Mouse (Mus musculus): ENCODE data around the gene Zfp541. TPM values are rescaled to one million over a fixed set of nuclear protein-coding genes. Genes with fewer than 3 reads are reported as not detected.
A peak's percentile ranks its signal among the peaks of the same experiment; 100 is the strongest.

Zfp541 gene
- polyA plus RNA-seq, 1 experiment = 0.18 TPM

DNA sequence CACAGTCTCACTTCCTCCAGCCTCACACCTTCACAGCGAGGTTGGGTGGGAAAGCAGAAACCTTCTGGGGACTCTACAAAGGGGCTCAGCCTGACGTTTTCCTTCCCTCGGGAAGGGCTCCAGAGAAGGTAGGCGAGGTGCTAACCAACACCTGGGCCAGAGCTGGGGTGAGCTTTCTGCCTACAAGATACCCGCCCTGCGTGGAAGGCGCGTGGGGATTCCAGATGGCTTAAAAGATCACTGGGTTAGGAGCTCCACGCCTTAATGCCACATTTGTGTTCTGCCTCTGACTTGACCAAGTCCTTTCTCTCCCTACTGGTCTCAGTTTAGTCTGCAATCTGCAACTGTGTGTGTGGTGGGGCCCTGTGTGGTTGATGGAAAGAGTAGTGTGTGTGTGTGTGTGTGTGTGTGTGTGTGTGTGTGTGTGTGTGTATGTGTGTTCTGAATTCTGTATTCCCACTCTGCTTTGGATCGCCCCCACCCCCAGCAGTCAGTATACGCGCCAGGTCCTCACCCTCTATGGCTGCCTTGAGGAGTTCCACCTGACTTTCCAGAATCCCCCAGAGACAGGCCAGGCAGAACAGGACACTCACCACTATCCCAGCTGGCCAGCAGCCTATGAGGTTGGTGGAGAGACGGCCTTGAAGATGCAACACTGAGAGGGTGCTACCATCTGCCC, 69.5 kb downstream of the Zfp541 start:
- DNase-seq (ENCODE audit: low read depth) = peak; percentile 24
- TF ChIP-seq POLR2A (IDR thresholded peaks at IDR 0.05; ENCODE audit: borderline replicate concordance, extremely low read depth, insufficient read depth, insufficient read length, poor library complexity, severe bottlenecking) (no peak), CTCF (IDR thresholded peaks at IDR 0.05; ENCODE audit: borderline replicate concordance, extremely low read depth, insufficient read depth, insufficient read length) (no peak)

DNA sequence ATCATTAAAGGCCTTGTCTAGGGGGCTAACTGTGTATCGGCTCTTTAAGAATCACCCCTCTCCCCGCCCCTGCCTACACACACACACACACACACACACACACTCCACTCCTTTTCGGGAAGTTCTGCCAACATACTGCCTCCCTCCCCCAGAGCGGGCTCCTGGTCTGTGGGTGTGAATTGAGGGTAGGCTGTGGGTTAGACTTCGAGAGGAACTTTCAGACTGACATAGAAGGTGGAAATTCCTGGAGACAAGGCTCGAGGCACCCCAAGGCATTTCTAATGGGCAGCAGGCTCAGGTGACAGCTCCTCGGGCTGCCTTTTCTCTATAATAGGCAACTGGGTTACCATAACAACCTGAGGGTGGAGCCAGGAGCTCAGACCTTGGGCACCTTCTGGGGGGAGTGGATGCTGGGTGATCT, 70.6 kb downstream of the Zfp541 start:
- peak; percentile 82 for DNase-seq (ENCODE audit: low read depth)
- TF ChIP-seq POLR2A (IDR thresholded peaks at IDR 0.05; ENCODE audit: borderline replicate concordance, extremely low read depth, insufficient read depth, insufficient read length, poor library complexity, severe bottlenecking) (no peak), CTCF (IDR thresholded peaks at IDR 0.05; ENCODE audit: borderline replicate concordance, extremely low read depth, insufficient read depth, insufficient read length) (no peak)

DNA sequence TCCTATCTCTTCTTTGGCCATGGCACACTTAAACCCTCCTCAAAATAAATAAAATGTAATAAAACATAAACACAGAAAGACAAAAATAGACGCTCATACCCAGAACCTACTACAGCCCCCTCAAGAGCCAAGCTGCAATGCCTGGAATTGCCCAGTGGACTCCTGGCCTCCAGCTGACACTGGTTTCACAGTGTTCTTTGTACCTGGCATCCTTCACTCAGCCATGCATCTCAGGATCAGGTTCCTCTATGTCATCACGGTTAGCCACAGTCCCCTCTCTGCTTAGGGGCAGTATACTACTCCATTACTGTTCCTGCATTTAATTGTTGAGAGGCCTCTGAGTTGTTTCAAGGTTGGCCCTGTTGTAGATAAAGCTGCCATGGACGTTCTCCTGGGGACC, 71.3 kb downstream of the Zfp541 start:
- TF ChIP-seq POLR2A (IDR thresholded peaks at IDR 0.05; ENCODE audit: borderline replicate concordance, extremely low read depth, insufficient read depth, insufficient read length, poor library complexity, severe bottlenecking) (no peak), CTCF (IDR thresholded peaks at IDR 0.05; ENCODE audit: borderline replicate concordance, extremely low read depth, insufficient read depth, insufficient read length) (no peak)
- DNase-seq (ENCODE audit: low read depth) = no peak

DNA sequence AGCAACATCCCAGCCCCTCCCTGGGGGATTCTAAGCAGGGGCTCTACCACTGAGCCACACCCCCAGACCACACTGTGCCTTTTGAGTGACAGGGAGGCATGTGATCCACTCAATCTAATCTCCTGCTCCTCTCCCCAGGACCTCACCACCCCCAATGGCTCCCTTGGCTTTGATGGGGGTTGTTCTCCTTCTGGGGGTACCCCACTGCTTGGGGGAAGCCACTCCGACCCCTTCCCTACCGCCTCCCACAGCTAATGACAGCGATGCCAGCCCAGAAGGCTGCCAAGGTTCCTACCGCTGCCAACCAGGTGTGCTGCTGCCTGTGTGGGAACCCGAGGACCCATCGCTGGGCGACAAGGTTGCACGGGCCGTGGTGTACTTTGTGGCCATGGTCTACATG, 72.1 kb downstream of the Zfp541 start:
- DNase-seq (ENCODE audit: low read depth) = no peak
- TF ChIP-seq POLR2A (IDR thresholded peaks at IDR 0.05; ENCODE audit: borderline replicate concordance, extremely low read depth, insufficient read depth, insufficient read length, poor library complexity, severe bottlenecking) = no peak
- TF ChIP-seq CTCF (IDR thresholded peaks at IDR 0.05; ENCODE audit: borderline replicate concordance, extremely low read depth, insufficient read depth, insufficient read length) = no peak

DNA sequence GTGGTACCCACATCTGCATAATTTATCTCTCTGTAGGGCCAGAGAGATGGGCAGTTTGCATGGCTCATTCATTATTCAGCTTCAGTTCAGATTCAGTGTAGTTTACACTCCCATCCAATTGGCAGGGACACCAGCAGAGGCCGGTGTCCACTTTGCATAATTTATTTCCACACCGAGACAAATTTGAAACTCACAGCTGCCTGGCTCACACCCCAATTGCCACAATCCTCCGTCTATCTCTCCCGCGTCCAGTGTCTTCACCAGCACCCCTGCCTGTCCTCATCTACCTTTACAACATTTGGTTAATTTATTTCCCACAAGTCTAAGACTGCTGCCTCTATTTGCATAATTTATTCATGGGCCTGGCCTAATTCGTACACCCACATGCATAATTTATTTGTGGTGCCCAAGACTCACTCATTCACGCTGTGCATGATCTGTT, 73.4 kb downstream of the Zfp541 start:
- TF ChIP-seq POLR2A (IDR thresholded peaks at IDR 0.05; ENCODE audit: borderline replicate concordance, extremely low read depth, insufficient read depth, insufficient read length, poor library complexity, severe bottlenecking) (no peak), CTCF (IDR thresholded peaks at IDR 0.05; ENCODE audit: borderline replicate concordance, extremely low read depth, insufficient read depth, insufficient read length) (no peak)
- peak; percentile 89 for DNase-seq (ENCODE audit: low read depth)

Other genes starting within 250 kb of the Zfp541 start
- gene Obox6, start 222.1 kb upstream of the Zfp541 start, polyA plus RNA-seq (2012; rRNA removed) = not detected in 2 replicates
- 0.08 and 0.18 TPM in 2 replicates for gene Crx, start 181.8 kb upstream of the Zfp541 start, polyA plus RNA-seq (2012; rRNA removed)
- gene Crxos, start 179.2 kb upstream of the Zfp541 start, polyA plus RNA-seq (2012; rRNA removed) = 0.03 and 0.10 TPM in 2 replicates
- gene Selenow, start 139.4 kb upstream of the Zfp541 start, polyA plus RNA-seq (2012; rRNA removed) = 874 and 948 TPM in 2 replicates
- gene Nop53, start 115.7 kb upstream of the Zfp541 start, polyA plus RNA-seq (2012; rRNA removed) = 134 and 141 TPM in 2 replicates
- gene Ehd2, start 94.2 kb upstream of the Zfp541 start, polyA plus RNA-seq (2012; rRNA removed) = 6.5 and 9.7 TPM in 2 replicates
- 12.8 and 28.5 TPM in 2 replicates for gene Bicra, start 13.9 kb upstream of the Zfp541 start, polyA plus RNA-seq (2012; rRNA removed)
- gene Napa, start 36.6 kb downstream of the Zfp541 start, polyA plus RNA-seq (2012; rRNA removed) = 192 and 199 TPM in 2 replicates
- 46.0 and 47.2 TPM in 2 replicates for gene Kptn, start 58.1 kb downstream of the Zfp541 start, polyA plus RNA-seq (2012; rRNA removed)
- 25.7 and 34.0 TPM in 2 replicates for gene Slc8a2, start 68.0 kb downstream of the Zfp541 start, polyA plus RNA-seq (2012; rRNA removed)
- 188 and 256 TPM in 2 replicates for gene Meis3, start 113.3 kb downstream of the Zfp541 start, polyA plus RNA-seq (2012; rRNA removed)
- 20.4 and 22.5 TPM in 2 replicates for gene Dhx34, start 160.2 kb downstream of the Zfp541 start, polyA plus RNA-seq (2012; rRNA removed)
- 0.08 and 0.11 TPM in 2 replicates for gene C5ar2, start 182.3 kb downstream of the Zfp541 start, polyA plus RNA-seq (2012; rRNA removed)
- 1.1 and 1.4 TPM in 2 replicates for gene C5ar1, start 197.7 kb downstream of the Zfp541 start, polyA plus RNA-seq (2012; rRNA removed)
- 50.1 and 52.9 TPM in 2 replicates for gene Inafm1, start 211.8 kb downstream of the Zfp541 start, polyA plus RNA-seq (2012; rRNA removed)
- 42.5 and 63.9 TPM in 2 replicates for gene Ccdc9, start 225.0 kb downstream of the Zfp541 start, polyA plus RNA-seq (2012; rRNA removed)
- 26.6 and 27.4 TPM in 2 replicates for gene Bbc3, start 246.6 kb downstream of the Zfp541 start, polyA plus RNA-seq (2012; rRNA removed)

Data from brain, embryonic 14.5 days (tissue).